Mouse (Mus musculus) spleen, postnatal 36 days (tissue): ENCODE measurements around the gene Olfr12.
A peak's percentile ranks its signal among the peaks of the same experiment; 100 is the strongest.

Experiments used
- DNase-seq, 2 experiments: peaks; one replicate each; pipeline ENCODE4 v3.0.0; 2022; ENCODE audit warnings: low spot score in 2 of 2, mixed read lengths in 1 of 2

Gene Olfr12

DNA sequence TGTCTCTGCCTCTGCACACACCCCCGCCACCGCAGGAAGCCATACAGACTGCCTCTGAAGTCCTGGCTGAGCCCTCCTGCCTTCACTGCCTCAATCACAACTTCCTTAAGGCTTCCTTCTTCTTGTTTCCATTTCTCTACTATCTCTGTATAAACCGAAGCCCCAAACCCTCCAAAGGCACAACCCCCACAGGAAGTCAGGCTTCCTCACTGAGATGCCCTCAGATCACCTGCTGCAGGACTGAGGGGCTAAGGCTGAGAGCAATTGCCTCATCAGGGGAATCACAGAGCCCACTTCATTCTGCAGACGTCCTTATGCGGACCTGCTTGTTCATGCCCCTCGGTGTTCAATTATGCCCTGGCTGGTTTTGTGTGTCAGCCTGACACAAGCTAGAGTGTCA lies 22.8 kb downstream of the Olfr12 start:
- DNase-seq = no peak

DNA sequence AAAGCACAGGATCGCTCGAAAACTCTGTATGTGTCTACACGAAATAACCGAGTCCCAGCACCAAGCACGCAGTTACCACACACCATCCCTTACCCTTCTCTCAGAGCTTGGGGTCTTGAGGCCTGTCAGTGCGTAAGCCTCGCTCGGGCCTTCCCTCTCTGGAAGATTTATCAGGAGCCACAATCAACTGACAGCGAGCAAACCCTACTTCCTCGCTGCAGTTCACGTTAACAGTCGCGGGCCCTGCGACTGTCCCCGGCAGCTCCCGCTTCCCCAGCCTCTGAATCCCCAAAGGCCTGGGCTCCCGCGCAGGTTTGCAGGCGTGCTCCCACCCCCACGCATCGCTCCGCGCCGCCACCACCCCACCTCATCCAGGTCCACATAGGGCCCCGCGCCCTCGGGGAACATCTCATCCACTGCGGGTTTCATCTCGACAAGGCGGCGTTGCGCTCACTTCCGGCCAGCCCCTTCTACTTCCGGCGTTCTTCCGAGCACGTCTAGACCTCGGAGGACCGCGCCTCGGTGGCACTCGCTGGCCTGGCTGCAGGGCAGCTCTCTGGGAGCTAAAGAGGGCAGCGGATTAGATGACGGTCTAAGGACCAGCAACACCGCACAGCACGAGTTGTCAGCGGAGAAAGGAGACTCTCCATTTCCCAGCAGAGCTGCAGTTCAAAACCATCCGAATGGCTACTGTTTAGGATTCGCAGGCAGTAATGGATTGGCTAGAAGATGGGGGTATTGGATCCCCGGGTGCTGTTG lies 24.1 kb downstream of the Olfr12 start, which contains the start of gene Cops9:
TSS of gene Cops9 (minus strand) at position 472 of the 759 bp plus-strand sequence.
- DNase-seq = peak; percentile 83 to 84

DNA sequence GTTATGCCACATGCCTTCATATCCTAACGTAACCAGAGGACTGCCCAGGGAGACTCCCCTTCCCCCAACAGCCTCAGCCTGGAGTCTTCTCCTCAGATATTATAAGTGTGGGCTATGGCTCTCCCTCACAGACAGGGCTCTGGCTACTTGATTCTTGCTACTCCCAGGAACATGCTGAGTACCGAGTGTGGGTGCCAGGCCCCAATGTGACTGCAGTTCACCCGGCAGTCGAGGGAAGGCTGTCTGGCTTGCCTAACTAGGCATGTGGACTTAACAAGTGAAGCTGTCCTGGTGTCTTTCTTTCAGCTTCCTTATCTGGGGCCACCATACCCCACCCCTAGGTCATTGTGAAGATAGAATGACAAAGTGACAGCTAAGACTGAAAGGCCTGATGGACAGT lies 26.1 kb downstream of the Olfr12 start:
- no peak for DNase-seq

DNA sequence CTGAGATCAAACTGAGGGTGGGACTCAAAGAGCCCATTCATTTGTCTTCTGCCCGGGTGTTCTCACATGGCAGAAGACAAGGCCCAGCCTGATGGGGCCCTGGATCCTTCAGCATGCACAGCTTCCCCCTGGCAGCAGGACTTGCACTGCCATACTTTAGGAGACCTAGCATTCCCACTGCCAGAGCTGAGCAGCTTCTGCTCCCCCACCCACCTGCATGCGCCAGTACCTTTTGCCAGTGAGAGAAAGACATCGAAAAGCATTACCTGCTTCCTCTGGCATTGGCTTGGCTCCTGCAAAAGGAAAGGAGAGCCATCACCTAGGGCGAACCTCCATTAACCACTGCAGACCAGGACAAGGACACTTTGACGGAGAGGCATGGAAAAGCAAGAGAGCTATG lies 27.3 kb downstream of the Olfr12 start:
- no peak for DNase-seq

DNA sequence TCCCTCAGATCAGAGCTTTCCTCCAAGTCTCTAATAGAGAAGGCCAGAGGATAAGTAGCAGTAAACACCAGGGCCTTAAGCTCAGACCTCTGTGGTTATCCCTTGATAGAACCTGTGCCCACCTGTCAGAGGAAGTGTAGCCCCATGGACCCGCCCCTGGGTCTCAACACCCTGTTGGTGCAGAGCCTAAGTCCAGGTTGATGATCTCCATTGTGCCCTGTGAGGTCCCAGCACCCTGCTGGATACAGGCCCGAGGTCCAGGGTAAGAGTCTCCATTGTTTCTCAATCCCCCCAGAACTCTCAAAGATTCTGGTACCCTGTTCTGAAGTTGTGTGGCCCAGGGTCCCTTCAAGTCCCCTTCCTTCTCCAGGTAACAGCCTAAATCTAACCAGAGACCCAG lies 28.5 kb downstream of the Olfr12 start:
- DNase-seq = no peak

DNA sequence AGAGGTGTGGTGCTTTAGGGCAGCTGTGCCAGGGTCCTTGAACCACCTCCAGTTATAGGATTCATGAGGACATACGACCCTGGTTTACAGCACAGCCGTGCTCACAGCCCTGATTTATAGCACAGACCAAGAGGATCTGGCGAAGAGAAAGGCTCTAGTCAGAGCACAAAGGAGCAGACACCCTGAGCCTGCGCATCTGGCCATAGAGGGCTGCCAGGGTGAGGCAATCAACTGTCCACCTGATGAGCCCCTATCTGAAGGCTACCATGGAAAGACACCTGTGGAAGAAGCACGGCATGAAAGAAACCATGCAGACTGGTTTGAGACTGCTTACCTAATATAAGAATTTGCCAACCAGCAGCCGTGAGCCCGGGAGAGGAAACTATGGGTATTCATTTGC lies 29.0 kb downstream of the Olfr12 start:
- no peak for DNase-seq

DNA sequence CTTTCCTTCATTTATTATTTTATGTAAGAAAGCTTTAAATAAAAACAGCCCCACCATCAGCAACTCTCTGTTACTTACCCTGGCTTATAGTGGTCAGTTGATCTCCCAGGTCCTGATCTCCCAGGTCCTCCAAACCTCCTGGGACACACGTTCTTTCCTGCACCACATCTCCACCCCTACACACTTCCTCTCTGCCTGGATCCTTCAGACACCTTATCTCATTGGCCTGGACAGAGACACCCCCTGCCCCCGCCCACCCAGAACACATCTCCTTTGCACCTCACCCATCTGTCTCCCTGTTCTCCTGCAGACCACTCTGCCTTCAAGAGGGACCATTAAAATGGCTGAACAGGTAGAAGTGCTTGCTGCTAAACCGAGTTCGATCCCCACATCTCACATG lies 29.4 kb downstream of the Olfr12 start:
- DNase-seq = no peak

DNA sequence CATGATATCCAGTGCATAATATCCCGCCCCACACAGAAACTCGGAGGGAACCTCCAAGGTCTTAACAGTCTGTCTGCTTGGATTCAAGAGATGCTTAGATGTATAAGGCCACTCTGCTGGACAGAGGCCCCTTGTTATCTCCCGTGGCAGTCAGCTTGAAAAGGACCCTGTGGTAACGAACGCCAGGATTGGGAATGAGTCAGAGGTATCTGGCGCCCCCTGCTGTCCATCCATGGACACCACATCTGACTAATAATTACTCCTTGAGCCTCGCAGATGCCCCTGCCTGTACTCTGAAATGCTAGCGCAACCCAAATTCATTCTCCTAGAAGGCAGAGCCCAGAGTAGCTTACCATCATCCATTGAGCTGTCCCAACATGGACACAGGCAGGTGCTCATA lies 30.2 kb downstream of the Olfr12 start:
- DNase-seq = peak in 1 of 2 experiments; percentile 35

DNA sequence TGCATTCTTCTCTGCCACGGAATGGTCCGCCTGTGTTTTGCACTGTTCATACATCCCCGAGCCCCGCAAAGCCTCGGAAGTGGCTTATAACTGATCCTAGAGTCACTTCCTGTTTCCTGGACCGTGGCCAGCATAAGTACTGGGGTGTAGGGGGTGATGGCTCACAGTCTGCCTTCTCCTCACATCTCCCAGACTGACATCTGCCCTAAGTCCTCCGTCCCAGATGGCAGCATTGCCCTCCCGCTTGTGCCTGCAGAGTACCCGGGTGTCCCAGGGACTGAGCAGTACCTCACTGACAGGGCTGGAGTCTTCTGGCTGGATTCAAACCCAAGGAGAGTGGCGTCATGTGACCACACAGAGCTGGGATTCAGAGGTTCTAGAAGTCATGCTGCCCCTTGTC lies 30.6 kb downstream of the Olfr12 start:
- DNase-seq = no peak

DNA sequence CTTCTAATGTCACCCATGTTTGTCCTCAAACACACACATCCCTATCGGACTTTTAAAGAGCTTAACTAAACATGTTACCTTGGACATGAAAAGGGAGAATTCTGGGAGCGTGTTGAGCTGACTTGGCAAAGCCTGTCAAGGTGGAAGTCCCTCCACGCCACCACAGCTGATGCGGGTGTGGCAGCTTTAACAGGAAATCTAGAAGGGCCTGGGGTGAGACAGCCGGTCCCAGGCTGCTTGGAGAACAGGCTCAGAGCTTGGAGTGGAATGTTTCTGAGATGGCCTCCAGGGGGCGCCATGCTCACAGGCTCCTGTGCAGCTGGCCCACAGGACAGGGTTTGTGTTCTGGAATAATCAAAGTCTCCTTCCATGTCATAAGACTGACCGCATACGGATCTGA lies 31.1 kb downstream of the Olfr12 start, which contains the start of gene Otos:
TSS of gene Otos (minus strand) at position 169 of the 400 bp plus-strand sequence.
- DNase-seq = peak; percentile 31 to 38

DNA sequence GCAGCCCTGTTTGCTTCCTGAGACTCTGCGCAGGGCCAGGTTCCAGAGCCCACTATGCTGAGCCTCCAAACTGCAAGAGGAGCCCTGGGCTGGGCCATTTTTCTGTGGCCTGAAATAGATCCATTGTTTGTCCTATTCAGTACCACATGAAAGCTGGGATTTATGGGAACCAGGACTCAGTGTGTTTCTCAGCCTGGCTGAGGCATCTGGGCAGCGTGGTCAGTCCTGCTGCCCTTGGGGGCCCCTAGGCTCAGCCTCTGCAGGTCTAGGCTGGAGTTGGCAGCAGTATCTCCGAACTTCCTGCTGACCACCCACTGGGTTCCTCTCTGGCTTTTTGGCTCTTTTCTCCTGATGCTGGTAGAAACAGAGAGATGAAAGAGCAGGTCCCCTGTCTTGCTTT lies 33.9 kb downstream of the Olfr12 start:
- DNase-seq = no peak

DNA sequence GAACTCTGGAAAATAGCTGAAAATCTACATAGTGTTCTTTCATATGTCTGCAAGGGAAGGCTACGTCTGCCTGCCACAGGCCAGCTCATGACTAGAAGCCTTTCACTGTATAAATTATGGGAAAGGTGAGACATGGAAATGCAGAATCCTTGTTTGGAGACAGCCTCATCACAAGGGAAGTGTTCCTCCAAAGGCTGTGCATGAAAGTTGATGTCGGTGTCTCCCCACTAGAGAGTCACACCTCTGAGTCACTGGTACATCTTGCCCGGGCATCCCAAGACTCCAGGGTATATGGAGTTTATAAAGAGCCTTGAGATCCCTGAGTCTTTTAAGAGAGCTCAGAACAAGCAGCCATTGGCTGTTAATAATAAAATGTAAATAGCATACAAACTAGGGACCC lies 35.6 kb downstream of the Olfr12 start:
- DNase-seq = no peak

DNA sequence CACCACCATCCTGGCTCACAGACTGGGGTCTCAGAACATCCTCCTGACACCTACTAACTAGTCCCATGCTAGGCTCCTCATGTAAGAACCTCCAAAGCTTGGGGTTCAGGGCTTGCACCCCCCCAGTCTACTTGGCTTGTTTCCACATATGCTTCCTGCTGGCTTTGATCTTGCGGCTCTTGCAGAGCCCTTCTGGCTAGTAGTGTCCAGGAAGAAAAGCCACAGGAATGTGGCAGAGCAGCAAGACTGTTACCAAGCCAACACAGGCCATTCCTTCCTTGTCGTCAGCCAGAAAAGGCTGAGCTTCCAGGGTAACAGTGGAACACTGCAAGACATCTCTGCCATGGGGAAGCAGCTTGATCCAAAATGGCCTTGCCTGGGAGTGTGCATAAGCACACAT lies 37.1 kb downstream of the Olfr12 start:
- no peak for DNase-seq

DNA sequence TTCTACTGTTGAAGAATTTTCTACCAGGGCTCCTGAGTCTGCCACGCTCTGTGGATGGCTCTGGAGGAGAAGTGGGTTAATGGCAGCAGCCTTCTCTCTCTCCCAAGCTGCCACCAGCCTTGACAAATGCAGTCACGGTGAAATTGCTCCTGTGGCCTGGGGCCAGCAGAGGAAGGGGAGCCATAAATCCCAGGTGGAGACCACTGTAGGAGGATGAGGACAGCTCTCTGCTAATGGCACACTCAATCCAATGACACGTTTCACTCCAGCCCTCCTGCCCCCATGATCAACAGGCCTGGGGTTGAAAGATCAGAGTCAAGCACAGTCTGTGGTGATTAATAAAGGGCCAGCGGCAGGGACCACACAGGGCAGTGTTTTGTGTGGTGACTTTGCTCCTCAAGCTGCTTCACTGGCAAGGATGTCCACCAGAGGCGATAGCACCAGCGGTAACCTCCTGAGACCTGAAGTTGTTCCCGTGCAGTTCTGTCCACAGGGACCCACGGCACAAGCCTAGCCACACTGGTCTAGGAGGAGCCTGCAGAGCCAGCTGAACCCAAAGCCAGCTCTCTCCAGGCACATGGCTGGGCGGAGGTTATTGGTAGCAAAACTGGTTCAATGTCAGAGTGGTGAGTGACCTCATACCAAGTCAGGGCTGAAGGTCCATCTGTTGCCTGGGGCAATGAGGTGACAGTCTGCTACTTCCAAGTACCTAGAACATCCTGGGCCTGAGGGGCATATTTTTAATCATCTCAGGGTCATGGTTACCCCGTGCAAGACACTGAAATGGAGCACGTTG lies 39.6 kb downstream of the Olfr12 start:
- DNase-seq = no peak

DNA sequence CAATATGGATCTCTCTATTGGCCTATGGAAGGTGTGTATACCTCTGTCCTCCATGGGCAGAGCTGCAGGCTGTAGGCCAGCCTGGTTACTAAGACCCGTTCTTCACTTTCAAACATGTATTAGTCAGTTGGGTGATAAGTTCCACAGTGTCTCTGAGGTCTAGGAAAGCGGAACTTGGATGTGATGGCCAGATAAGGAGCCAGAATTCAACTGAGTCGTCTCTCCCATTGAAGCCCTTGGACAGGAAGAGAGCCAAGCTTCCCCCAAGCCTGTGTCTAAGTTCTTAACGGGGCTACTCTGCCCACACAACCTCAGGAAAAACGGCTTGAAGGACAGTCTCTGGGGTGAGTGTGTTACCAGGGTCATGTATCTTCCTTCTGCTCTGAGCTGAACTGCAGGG lies 41.8 kb downstream of the Olfr12 start:
- no peak for DNase-seq

DNA sequence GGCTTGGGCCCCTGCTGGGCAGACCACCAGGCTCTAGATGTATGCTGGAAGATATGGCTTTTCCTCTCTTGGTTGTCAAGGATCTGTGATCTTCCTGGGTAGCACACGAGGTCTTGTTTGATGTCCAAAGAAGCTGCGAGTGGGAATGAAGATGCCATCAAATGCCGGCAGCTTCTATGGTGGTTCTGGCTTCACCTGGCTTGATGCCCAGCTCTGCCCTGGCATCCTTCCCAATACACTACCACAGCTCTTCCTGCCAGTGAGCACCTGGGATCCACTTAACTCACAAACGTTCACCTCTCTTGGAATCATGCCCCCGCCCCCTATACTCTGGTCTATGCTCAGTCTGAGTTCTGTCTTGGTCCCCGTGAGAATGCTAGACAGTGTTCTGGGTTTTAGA lies 49.5 kb downstream of the Olfr12 start:
- DNase-seq = no peak

DNA sequence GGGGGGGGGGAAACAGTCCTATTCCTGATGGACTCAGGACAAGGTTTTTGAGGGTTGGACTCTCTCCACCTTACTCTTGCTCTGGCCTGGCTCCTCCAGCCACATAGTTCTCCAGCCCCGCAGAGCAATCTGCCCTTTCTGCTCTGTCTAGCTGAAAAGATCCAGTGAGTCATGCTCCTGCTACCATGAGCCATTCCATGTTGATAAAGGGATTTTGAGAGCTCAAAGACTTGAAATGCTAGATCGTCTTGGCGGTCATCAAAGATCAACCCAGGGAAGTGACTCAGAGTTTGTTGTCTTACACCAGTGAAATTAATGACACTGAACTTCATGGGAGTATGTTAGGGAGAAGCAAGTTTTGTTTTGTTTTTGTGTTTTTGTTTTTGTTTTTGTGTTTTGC lies 51.8 kb downstream of the Olfr12 start:
- no peak for DNase-seq

DNA sequence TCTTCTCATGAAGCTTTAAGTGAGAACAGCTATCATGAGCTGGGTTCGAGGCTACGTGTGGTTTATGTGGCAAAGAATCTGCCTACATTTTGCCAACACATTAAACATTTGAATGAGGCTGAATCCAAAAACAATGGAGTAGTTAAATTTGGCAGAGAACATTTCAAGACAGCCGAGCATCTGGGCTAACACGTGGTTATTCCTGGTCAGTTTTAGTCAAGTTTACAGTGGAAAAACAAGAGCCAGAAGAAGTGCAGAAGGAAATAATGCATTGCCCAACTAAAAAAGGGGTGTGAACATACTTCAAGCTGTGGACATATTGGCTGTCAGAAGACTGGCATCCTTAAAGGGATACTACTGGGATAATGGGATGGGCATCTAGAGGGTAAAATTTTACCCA lies 53.7 kb downstream of the Olfr12 start:
- DNase-seq = no peak
